Mouse (Mus musculus) heart, adult 9 months (tissue): ENCODE data around the gene Pou2f2.

Experiments used
- DNase-seq, 2 experiments: peaks; one replicate each; pipeline ENCODE4 v3.0.0; 2022; ENCODE audit warnings: low spot score in 2 of 2

The Pou2f2 gene

GRCm38 (mm10) chr7:25099581-25099980 is 79.9 kb downstream of the Pou2f2 start:
- DNase-seq = no peak

- no peak for DNase-seq
These were observed 81.4 kb downstream of the Pou2f2 start for GRCm38 (mm10) chr7:25098169-25098568.

GRCm38 (mm10) chr7:25089875-25090274 is 89.7 kb downstream of the Pou2f2 start:
- no peak for DNase-seq

GRCm38 (mm10) chr7:25088968-25089367 is 90.6 kb downstream of the Pou2f2 start:
- no peak for DNase-seq

GRCm38 (mm10) chr7:25088531-25088930 is 91.0 kb downstream of the Pou2f2 start:
- DNase-seq = no peak

GRCm38 (mm10) chr7:25087972-25088371 is 91.6 kb downstream of the Pou2f2 start:
- no peak for DNase-seq

- DNase-seq = no peak
These were observed 92.1 kb downstream of the Pou2f2 start for GRCm38 (mm10) chr7:25087256-25087912.

GRCm38 (mm10) chr7:25086656-25087055 is 92.9 kb downstream of the Pou2f2 start:
- DNase-seq = no peak

- no peak for DNase-seq
These were observed 94.9 kb downstream of the Pou2f2 start for GRCm38 (mm10) chr7:25084621-25085020.

- no peak for DNase-seq
These were observed 97.0 kb downstream of the Pou2f2 start for GRCm38 (mm10) chr7:25082510-25082909.

- no peak for DNase-seq
These were observed 99.1 kb downstream of the Pou2f2 start for GRCm38 (mm10) chr7:25080431-25080830.

GRCm38 (mm10) chr7:25079496-25080026 is 100.0 kb downstream of the Pou2f2 start:
- DNase-seq = no peak

GRCm38 (mm10) chr7:25077414-25077755 is 102.1 kb downstream of the Pou2f2 start:
- no peak for DNase-seq

- DNase-seq = peak; percentile 99 to 100
These were observed 102.7 kb downstream of the Pou2f2 start for GRCm38 (mm10) chr7:25076663-25077413.

GRCm38 (mm10) chr7:25076296-25076662 is 103.2 kb downstream of the Pou2f2 start:
- DNase-seq = no peak

- DNase-seq = no peak
These were observed 105.6 kb downstream of the Pou2f2 start for GRCm38 (mm10) chr7:25073924-25074323.

- DNase-seq = peak in 1 of 2 experiments; percentile 23
These were observed 106.7 kb downstream of the Pou2f2 start for GRCm38 (mm10) chr7:25072716-25073390.

- no peak for DNase-seq
These were observed 107.4 kb downstream of the Pou2f2 start, which contains the start of the genes Grik5 and Zfp574 for GRCm38 (mm10) chr7:25071979-25072715. Grik5 (minus strand) TSS chr7:25072346. Zfp574 (plus strand) TSS chr7:25072567.

GRCm38 (mm10) chr7:25068724-25069123 is 110.8 kb downstream of the Pou2f2 start:
- DNase-seq = no peak

- no peak for DNase-seq
These were observed 111.4 kb downstream of the Pou2f2 start for GRCm38 (mm10) chr7:25067909-25068656.

- DNase-seq = no peak
These were observed 112.2 kb downstream of the Pou2f2 start for GRCm38 (mm10) chr7:25067338-25067737.
